10 mouse cellular contexts compared by ENCODE assay signal in genomic region chr10:81058896-81059295, GRCm38 (mm10). TPM values are rescaled to one million over a fixed set of nuclear protein-coding genes. Genes with fewer than 3 reads are reported as not detected.
A peak's percentile ranks its signal among the peaks of the same experiment; 100 is the strongest.
DNase-seq lines count a peak whose midpoint lies in the region; ATAC-seq and TF ChIP-seq lines count a peak whose summit lies in the region.
"Had no signal": no experiment of that assay in that cellular context is flagged by ENCODE, and none has a peak within 500 bp of the region (broad histone marks: within the 10 kb centered on the region; RNA-seq: fewer than 3 reads in every experiment).

No protein-coding gene starts in this region.

- ATAC-seq in kidney, postnatal 0 days (replicated peaks; ENCODE audit: low FRiP score, low read depth) = no peak
- no peak for ATAC-seq in embryonic facial prominence, embryonic 14.5 days (ENCODE audit: low read depth)
- ATAC-seq in intestine, embryonic 16.5 days = no peak
- no peak for ATAC-seq in megakaryocyte progenitor cell, adult 5-6 weeks (replicated peaks; ENCODE audit: poor library complexity)

- TF ChIP-seq CTCF in kidney, postnatal 0 days (IDR thresholded peaks at IDR 0.05; ENCODE audit: low read depth) = no peak

- no peak overlapping the region for H3K27ac ChIP-seq in kidney, postnatal 0 days
- no peak overlapping the region for H3K27ac ChIP-seq in embryonic facial prominence, embryonic 14.5 days (replicated peaks; ENCODE audit: low read depth, low read length)
- no peak overlapping the region for H3K27ac ChIP-seq in intestine, embryonic 16.5 days (ENCODE audit: low read length)

- H3K79me2 ChIP-seq in myocyte (ENCODE audit: control insufficient read depth, insufficient read depth) = peaks cover 60% of the 10 kb centered on the region

- peak overlapping the region; percentile 86; the same call in 1 of the 2 replicates for H3K4me3 ChIP-seq in kidney, postnatal 0 days (replicated peaks; ENCODE audit: low read depth, low read length)
- peak overlapping the region; percentile 86 for H3K4me3 ChIP-seq in embryonic facial prominence, embryonic 14.5 days (ENCODE audit: low read depth, low read length)
- peak overlapping the region; percentile 78 for H3K4me3 ChIP-seq in intestine, embryonic 16.5 days (ENCODE audit: low read length)
- H3K4me3 ChIP-seq in myocyte = peak overlapping the region; percentile 94

- H3K27me3 ChIP-seq in kidney, postnatal 0 days (ENCODE audit: insufficient read depth, low read length) = no peaks in the 10 kb centered on the region
- no peaks in the 10 kb centered on the region for H3K27me3 ChIP-seq in embryonic facial prominence, embryonic 14.5 days (replicated peaks; ENCODE audit: control insufficient read depth, insufficient read depth, low read length)
- no peaks in the 10 kb centered on the region for H3K27me3 ChIP-seq in intestine, embryonic 16.5 days (replicated peaks; ENCODE audit: control insufficient read depth, insufficient read depth, low read length)
- no peaks in the 10 kb centered on the region for H3K27me3 ChIP-seq in myocyte (ENCODE audit: control insufficient read depth, insufficient read depth, insufficient read length)

- DNase-seq in kidney, postnatal 0 days (ENCODE audit: low spot score) = no peak
- no peak for DNase-seq in kidney, adult 18-20 months
- DNase-seq in embryonic facial prominence, embryonic 14.5 days (ENCODE audit: low spot score) = no peak
- DNase-seq in ovary, postnatal 36 days (ENCODE audit: low spot score) = no peak
- DNase-seq in spleen, postnatal 10 days (ENCODE audit: low spot score in 2 of 2) = no peak
- DNase-seq: lung, postnatal 36 days; thymus, postnatal 36 days had no signal

- H3K9ac ChIP-seq in kidney, postnatal 0 days (ENCODE audit: low read depth, low read length) = peak overlapping the region; percentile 84; the same call in 1 of the 2 replicates
- peak overlapping the region; percentile 92; the same call in 1 of the 2 replicates for H3K9ac ChIP-seq in embryonic facial prominence, embryonic 14.5 days (ENCODE audit: low read depth, low read length)
- H3K9ac ChIP-seq in intestine, embryonic 16.5 days (ENCODE audit: low read depth, low read length) = peak overlapping the region; percentile 85

- peak overlapping the region; percentile 80 for H3K4me2 ChIP-seq in kidney, postnatal 0 days (ENCODE audit: low read length)
- peak overlapping the region; percentile 94 for H3K4me2 ChIP-seq in embryonic facial prominence, embryonic 14.5 days (ENCODE audit: low read depth, low read length)
- peak overlapping the region; percentile 93 for H3K4me2 ChIP-seq in intestine, embryonic 16.5 days (ENCODE audit: low read depth, low read length)
- peak overlapping the region; percentile 96 for H3K4me2 ChIP-seq in myocyte (ENCODE audit: low read depth)

- no peaks in the 10 kb centered on the region for H3K9me3 ChIP-seq in kidney, postnatal 0 days (replicated peaks; ENCODE audit: low read length)
- no peaks in the 10 kb centered on the region for H3K9me3 ChIP-seq in embryonic facial prominence, embryonic 14.5 days (ENCODE audit: control insufficient read depth, low read length)
- H3K9me3 ChIP-seq in intestine, embryonic 16.5 days (ENCODE audit: control insufficient read depth, low read length) = no peaks in the 10 kb centered on the region

- peak overlapping the region; percentile 62 for H3ac ChIP-seq in myocyte (ENCODE audit: control insufficient read depth, insufficient read length)

- peaks cover 12% of the 10 kb centered on the region; the same call in 1 of the 2 replicates for H3K4me1 ChIP-seq in kidney, postnatal 0 days (replicated peaks; ENCODE audit: insufficient read depth, low read length)
- H3K4me1 ChIP-seq in embryonic facial prominence, embryonic 14.5 days (ENCODE audit: control insufficient read depth, insufficient read depth, low read length) = peaks cover 14% of the 10 kb centered on the region; the same call in 1 of the 2 replicates
- H3K4me1 ChIP-seq in intestine, embryonic 16.5 days (ENCODE audit: control insufficient read depth, insufficient read depth, low read length) = peaks cover 15% of the 10 kb centered on the region

- no peaks in the 10 kb centered on the region for H3K36me3 ChIP-seq in kidney, postnatal 0 days (ENCODE audit: insufficient read depth, low read length)
- H3K36me3 ChIP-seq in embryonic facial prominence, embryonic 14.5 days (ENCODE audit: control insufficient read depth, insufficient read depth, low read length) = no peaks in the 10 kb centered on the region
- H3K36me3 ChIP-seq in intestine, embryonic 16.5 days (ENCODE audit: control insufficient read depth, insufficient read depth, low read length) = 0 out of 2 replicates have a peak, but pooled peaks cover 3% of the 10 kb centered on the region
- no peaks in the 10 kb centered on the region for H3K36me3 ChIP-seq in myocyte (ENCODE audit: control insufficient read depth, insufficient read depth)

- TF ChIP-seq POLR2A in myocyte (IDR thresholded peaks at IDR 0.05; ENCODE audit: insufficient read length, low read depth) = no peak

- WGBS in kidney, postnatal 0 days = 83% methylated on average over 6 of the region's 6 CpGs
- 86% methylated on average over 6 of the region's 6 CpGs for WGBS in embryonic facial prominence, embryonic 14.5 days
- 84% methylated on average over 6 of the region's 6 CpGs for WGBS in intestine, embryonic 16.5 days

TF ChIP-seq in myocyte, 11 proteins besides CTCF, POLR2A, EP300 and RAD21:
- TF ChIP-seq MYOD1 (IDR thresholded peaks at IDR 0.05; ENCODE audit: control insufficient read depth in 1 of 3, insufficient read length in 2 of 3, low read depth in 2 of 3) = no peak
- TF ChIP-seq CEBPB (IDR thresholded peaks at IDR 0.05; ENCODE audit: insufficient read depth, poor library complexity, severe bottlenecking) = no peak
- TF ChIP-seq TCF3 (IDR thresholded peaks at IDR 0.05; ENCODE audit: insufficient read length, low read depth) = no peak
- TF ChIP-seq POLR2AphosphoS2 (IDR thresholded peaks at IDR 0.05; ENCODE audit: insufficient read length, low read depth) = no peak
- TF ChIP-seq MAX (IDR thresholded peaks at IDR 0.05; ENCODE audit: low read depth) = no peak
- no peak for TF ChIP-seq REST (IDR thresholded peaks at IDR 0.05; ENCODE audit: insufficient read depth, insufficient read length)
- no peak for TF ChIP-seq E2F4 (IDR thresholded peaks at IDR 0.05; ENCODE audit: insufficient read depth)
- TF ChIP-seq SRF (IDR thresholded peaks at IDR 0.05; ENCODE audit: control insufficient read depth, insufficient read length, low read depth) = no peak
- TF ChIP-seq TCF12 (IDR thresholded peaks at IDR 0.05; ENCODE audit: insufficient read depth, poor library complexity, severe bottlenecking) = no peak
- TF ChIP-seq MYOG (IDR thresholded peaks at IDR 0.05; ENCODE audit: control insufficient read depth in 1 of 3, insufficient read depth in 1 of 3, insufficient read length in 2 of 3, low read depth in 2 of 3) = no peak
- TF ChIP-seq USF1 (IDR thresholded peaks at IDR 0.05; ENCODE audit: low read depth) = no peak

RNA-seq across cellular contexts. Expression of gene Sgta, which starts 1.1 kb away (rescaled TPM):
- polyA plus RNA-seq in kidney, postnatal 0 days (2015; fragmentation: Nextera tagmentation; extraction: Ambion mirVana) = 161 and 168 TPM in 2 replicates
- 163 and 179 TPM in 2 replicates for polyA plus RNA-seq in embryonic facial prominence, embryonic 14.5 days (2014; fragmentation: Nextera tagmentation; extraction: Ambion mirVana)
- 204 TPM in 2 replicates for polyA plus RNA-seq in intestine, embryonic 16.5 days (2015; fragmentation: Nextera tagmentation; extraction: Ambion mirVana)
- polyA plus RNA-seq in myocyte (2012; fragmentation: generic; extraction: Trizol) = 192 TPM
- 27.0 and 37.6 TPM in 2 replicates for total RNA-seq in megakaryocyte progenitor cell, adult 5-6 weeks (2015)
- total RNA-seq in megakaryocyte progenitor cell, adult 5-6 weeks (2017) = 31.1 and 31.7 TPM in 2 replicates

RNA-seq across cellular contexts. Expression of gene Thop1, which starts 10.9 kb away (rescaled TPM):
- 30.6 and 34.2 TPM in 2 replicates for polyA plus RNA-seq in kidney, postnatal 0 days (2015; fragmentation: Nextera tagmentation; extraction: Ambion mirVana)
- 61.7 and 62.9 TPM in 2 replicates for polyA plus RNA-seq in embryonic facial prominence, embryonic 14.5 days (2014; fragmentation: Nextera tagmentation; extraction: Ambion mirVana)
- 48.7 and 53.8 TPM in 2 replicates for polyA plus RNA-seq in intestine, embryonic 16.5 days (2015; fragmentation: Nextera tagmentation; extraction: Ambion mirVana)
- polyA plus RNA-seq in myocyte (2012; fragmentation: generic; extraction: Trizol) = 139 TPM
- 12.7 and 15.6 TPM in 2 replicates for total RNA-seq in megakaryocyte progenitor cell, adult 5-6 weeks (2015)
- 28.0 and 28.7 TPM in 2 replicates for total RNA-seq in megakaryocyte progenitor cell, adult 5-6 weeks (2017)

RNA-seq across cellular contexts. Expression of gene Slc39a3, which starts 21.7 kb away (rescaled TPM):
- polyA plus RNA-seq in kidney, postnatal 0 days (2015; fragmentation: Nextera tagmentation; extraction: Ambion mirVana) = 13.4 and 13.9 TPM in 2 replicates
- polyA plus RNA-seq in embryonic facial prominence, embryonic 14.5 days (2014; fragmentation: Nextera tagmentation; extraction: Ambion mirVana) = 11.9 and 15.4 TPM in 2 replicates
- polyA plus RNA-seq in intestine, embryonic 16.5 days (2015; fragmentation: Nextera tagmentation; extraction: Ambion mirVana) = 18.1 and 18.9 TPM in 2 replicates
- polyA plus RNA-seq in myocyte (2012; fragmentation: generic; extraction: Trizol) = 21.8 TPM
- total RNA-seq in megakaryocyte progenitor cell, adult 5-6 weeks (2015) = 1.9 and 2.3 TPM in 2 replicates
- 4.2 and 5.0 TPM in 2 replicates for total RNA-seq in megakaryocyte progenitor cell, adult 5-6 weeks (2017)

RNA-seq across cellular contexts. Expression of gene Diras1, which starts 33.4 kb away (rescaled TPM):
- polyA plus RNA-seq in kidney, postnatal 0 days (2015; fragmentation: Nextera tagmentation; extraction: Ambion mirVana) = 0.11 TPM in 1 of 2 replicates, not detected in the other
- polyA plus RNA-seq in embryonic facial prominence, embryonic 14.5 days (2014; fragmentation: Nextera tagmentation; extraction: Ambion mirVana) = 0.95 and 1.1 TPM in 2 replicates
- 0.61 and 0.92 TPM in 2 replicates for polyA plus RNA-seq in intestine, embryonic 16.5 days (2015; fragmentation: Nextera tagmentation; extraction: Ambion mirVana)
- 0.42 TPM for polyA plus RNA-seq in myocyte (2012; fragmentation: generic; extraction: Trizol)
- not detected in 2 replicates for total RNA-seq in megakaryocyte progenitor cell, adult 5-6 weeks (2015)
- not detected in 2 replicates for total RNA-seq in megakaryocyte progenitor cell, adult 5-6 weeks (2017)

RNA-seq across cellular contexts. Expression of gene Creb3l3, which starts 39.8 kb away (rescaled TPM):
- polyA plus RNA-seq in kidney, postnatal 0 days (2015; fragmentation: Nextera tagmentation; extraction: Ambion mirVana) = 0.29 and 0.36 TPM in 2 replicates
- polyA plus RNA-seq in embryonic facial prominence, embryonic 14.5 days (2014; fragmentation: Nextera tagmentation; extraction: Ambion mirVana) = 0.60 and 0.68 TPM in 2 replicates
- 123 and 180 TPM in 2 replicates for polyA plus RNA-seq in intestine, embryonic 16.5 days (2015; fragmentation: Nextera tagmentation; extraction: Ambion mirVana)
- polyA plus RNA-seq in myocyte (2012; fragmentation: generic; extraction: Trizol) = 0.14 TPM
- total RNA-seq in megakaryocyte progenitor cell, adult 5-6 weeks (2015) = 0.54 and 0.88 TPM in 2 replicates
- 0.30 and 0.58 TPM in 2 replicates for total RNA-seq in megakaryocyte progenitor cell, adult 5-6 weeks (2017)
